Mouse (Mus musculus) liver, postnatal 0 days (tissue): ENCODE data around the gene Efr3b. TPM values are rescaled to one million over a fixed set of nuclear protein-coding genes. Genes with fewer than 3 reads are reported as not detected.

Source experiments
- ATAC-seq: fragments of 200-750 bp; cut with Nextera tagmentation; 2 replicates; pipeline ENCODE4 v1.8.0; 2017; ENCODE audit warnings: mild to moderate bottlenecking, moderate library complexity
- DNase-seq: peaks from one replicate; pipeline ENCODE4 v3.0.0-alpha.2; 2016
- H3K27ac ChIP-seq: fragments of 300-500 bp; sonication (generic); 2 replicates; pipeline ENCODE4 v1.5.1; 2014; ENCODE audit warnings: antibody characterized with exemption, moderate library complexity, mild to moderate bottlenecking, low read depth
- H3K27me3 ChIP-seq: fragments of 300-500 bp; sonication (generic); 2 replicates; pipeline ENCODE4 v1.6.1; 2014; ENCODE audit warnings: low read length, control low read depth, mixed read lengths; ENCODE audit not compliant: insufficient read depth
- H3K36me3 ChIP-seq: fragments of 300-500 bp; sonication (generic); replicated peaks from 2 replicates; pipeline ENCODE4 v1.6.1; 2014; ENCODE audit warnings: mild to moderate bottlenecking, control low read depth, low read length, moderate library complexity, mixed read lengths; ENCODE audit not compliant: insufficient read depth
- H3K4me1 ChIP-seq: fragments of 300-500 bp; sonication (generic); 2 replicates; pipeline ENCODE4 v1.6.1; 2014; ENCODE audit warnings: antibody characterized with exemption, mild to moderate bottlenecking, control low read depth; ENCODE audit not compliant: insufficient read depth
- H3K4me2 ChIP-seq: fragments of 300-500 bp; sonication (generic); 2 replicates; pipeline ENCODE4 v1.6.1; 2014; ENCODE audit warnings: low read depth, mild to moderate bottlenecking, low read length, moderate library complexity, mixed read lengths
- H3K4me3 ChIP-seq: fragments of 300-500 bp; sonication (generic); 2 replicates; pipeline ENCODE4 v1.5.1; 2014; ENCODE audit warnings: low read depth, low read length
- H3K9ac ChIP-seq: fragments of 300-500 bp; sonication (generic); replicated peaks from 2 replicates; pipeline ENCODE4 v1.6.1; 2014; ENCODE audit warnings: mild to moderate bottlenecking, moderate library complexity
- H3K9me3 ChIP-seq: fragments of 300-500 bp; sonication (generic); 2 replicates; pipeline ENCODE4 v1.6.1; 2016; ENCODE audit warnings: mild to moderate bottlenecking, control low read depth, low read length, mixed read lengths
- CTCF ChIP-seq: sonication (generic); IDR thresholded peaks from 2 replicates; pipeline ENCODE4 v1.5.1; 2016; ENCODE audit warnings: antibody characterized with exemption, low read depth
- EP300 ChIP-seq: IDR thresholded peaks from 2 replicates; pipeline ENCODE4 v1.6.1; 2016; ENCODE audit warnings: antibody characterized with exemption, low read depth, mild to moderate bottlenecking
- WGBS: fragments of 180-500 bp; shearing (Covaris S2); extraction: QIAGEN DNeasy Blood & Tissue Kit; methylation state at CpG from one replicate; pipeline ENCODE4 v1.1.7; 2014; ENCODE audit not compliant: insufficient replicate concordance; 5-methylcytosine and 5-hydroxymethylcytosine counted together
- polyA plus RNA-seq: library from polyadenylated mRNA; unstranded; fragments of >200 nt; fragmentation: Nextera tagmentation; extraction: Ambion mirVana; gene quantifications from 2 replicates; pipeline ENCODE4 v1.2.1, GENCODE M21; 2015

Gene Efr3b
- 0.04 and 0.05 TPM in 2 replicates for polyA plus RNA-seq

- H3K4me1 ChIP-seq: peaks cover 9% of the 10 kb centered on the region
- TF ChIP-seq EP300 (no peak), CTCF (no peak)
- H3K27ac ChIP-seq: no peak within 1 kb of the TSS
- WGBS: under 1% methylated on average over 60 of the region's 78 CpGs
- ATAC-seq: peak; percentile 88
- peak; percentile 71 for DNase-seq
- no peaks in the 10 kb centered on the region for H3K36me3 ChIP-seq
- H3K27me3 ChIP-seq: peaks cover 37% of the 10 kb centered on the region
- H3K9ac ChIP-seq: peak within 1 kb of the TSS; percentile 11
- no peaks in the 10 kb centered on the region for H3K9me3 ChIP-seq
- peak within 1 kb of the TSS; percentile 93 for H3K4me2 ChIP-seq
- H3K4me3 ChIP-seq: peak within 1 kb of the TSS; percentile 57
Measured at GRCm38 (mm10) chr12:4038061-4039041, at the start of gene Efr3b. Efr3b (minus strand) TSS chr12:4038915.

GRCm38 (mm10) chr12:4083441-4083840 is 44.7 kb upstream of the Efr3b start:
- H3K4me3 ChIP-seq: no peak overlapping the region
- no peak for TF ChIP-seq EP300
- no peak for TF ChIP-seq CTCF
- ATAC-seq: no peak
- H3K9ac ChIP-seq: no peak overlapping the region
- H3K27ac ChIP-seq: no peak overlapping the region
- no peaks in the 10 kb centered on the region for H3K27me3 ChIP-seq
- H3K9me3 ChIP-seq: no peaks in the 10 kb centered on the region
- peak overlapping the region; percentile 83; the same call in 1 of the 2 replicates for H3K4me2 ChIP-seq
- H3K4me1 ChIP-seq: no peaks in the 10 kb centered on the region
- H3K36me3 ChIP-seq: peaks cover 4% of the 10 kb centered on the region; the same call in 1 of the 2 replicates
- WGBS: 64% methylated on average over 8 of the region's 8 CpGs
- DNase-seq: no peak

DNA sequence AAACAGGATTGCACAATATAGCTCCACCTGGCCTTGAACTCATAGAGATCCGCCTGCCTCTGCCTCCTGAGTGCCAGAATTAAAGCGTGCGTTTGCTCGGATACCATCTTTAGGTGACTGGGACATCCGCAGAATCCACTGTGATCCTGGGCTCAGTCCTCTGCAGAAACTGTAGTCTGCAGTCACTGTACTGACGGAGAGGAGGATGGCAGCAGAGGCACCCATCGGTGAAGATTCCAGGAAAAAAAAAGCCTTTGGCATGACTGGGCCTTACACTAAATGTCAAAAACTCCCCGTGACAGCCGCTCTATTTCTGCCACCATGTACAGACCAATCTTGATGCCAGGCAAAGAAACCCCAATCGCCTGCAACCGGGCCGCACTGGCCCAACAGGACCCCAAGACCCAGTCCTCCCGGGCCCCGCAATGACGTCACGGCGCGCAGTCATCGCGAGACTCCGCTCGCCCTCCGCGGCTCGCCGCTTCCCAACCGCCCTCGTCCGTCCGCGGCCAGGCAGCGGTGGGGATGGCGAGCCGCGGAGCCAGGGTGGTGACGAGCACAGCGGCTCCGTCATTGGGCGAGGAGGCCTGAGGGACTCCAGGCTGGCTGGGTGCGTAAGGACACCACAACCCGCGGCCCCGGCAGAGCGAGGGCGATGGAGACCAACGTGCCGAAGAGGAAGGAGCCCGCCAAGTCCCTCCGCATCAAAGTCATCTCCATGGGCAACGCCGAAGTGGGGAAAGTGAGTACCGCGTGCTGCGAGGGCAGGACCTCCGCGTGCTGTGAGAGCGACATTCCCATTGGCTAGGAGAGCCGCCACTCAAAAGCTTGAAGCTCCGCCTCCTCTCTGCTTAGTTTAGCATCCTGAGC is 43.7 kb upstream of the Efr3b start, which contains the start of gene Dnajc27:
Gene Dnajc27, plus strand, starts transcription at position 452 of the 870 bp plus-strand sequence.
- Histone ChIP-seq H3K4me3 (peak within 1 kb of the TSS; percentile 51), H3K9ac (peak within 1 kb of the TSS; percentile 56), H3K27ac (peak within 1 kb of the TSS; percentile 78), H3K4me1 (no peaks in the 10 kb centered on the region), H3K36me3 (peaks cover 4% of the 10 kb centered on the region; the same call in 1 of the 2 replicates), H3K27me3 (no peaks in the 10 kb centered on the region), H3K9me3 (no peaks in the 10 kb centered on the region), H3K4me2 (peak within 1 kb of the TSS; percentile 83)
- TF ChIP-seq EP300 (no peak), CTCF (no peak)
- ATAC-seq: peak; percentile 96
- peak; percentile 91 for DNase-seq
- WGBS: 6% methylated on average over 58 of the region's 59 CpGs

DNA sequence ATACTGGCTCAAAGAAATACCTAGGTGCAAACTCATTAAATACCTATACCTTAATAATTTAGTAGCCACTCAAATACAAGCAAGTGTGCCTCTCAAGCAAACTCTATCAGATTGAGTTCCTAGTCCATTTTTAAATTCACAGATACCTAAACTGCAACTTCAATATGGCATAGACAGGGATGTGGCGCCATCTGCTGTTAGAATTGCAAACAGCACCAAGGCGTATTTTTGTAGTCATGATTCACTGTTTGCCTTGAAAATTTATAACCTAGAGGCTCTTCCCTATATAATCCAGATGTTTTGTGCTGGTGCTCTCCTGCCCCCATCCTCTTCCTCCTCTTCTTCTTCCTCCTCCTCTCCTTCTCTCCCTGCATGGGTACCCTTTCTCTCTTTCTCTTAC is 41.6 kb upstream of the Efr3b start:
- Histone ChIP-seq H3K9me3 (no peaks in the 10 kb centered on the region), H3K4me3 (no peak overlapping the region), H3K27ac (no peak overlapping the region), H3K27me3 (0 out of 2 replicates have a peak, but pooled peaks cover 2% of the 10 kb centered on the region), H3K9ac (no peak overlapping the region), H3K4me2 (no peak overlapping the region), H3K4me1 (no peaks in the 10 kb centered on the region), H3K36me3 (no peaks in the 10 kb centered on the region)
- WGBS: 0% methylated on average over 2 of the region's 2 CpGs
- DNase-seq: peak; percentile 81
- ATAC-seq: no peak
- TF ChIP-seq EP300 (no peak), CTCF (peak; percentile 90)

DNA sequence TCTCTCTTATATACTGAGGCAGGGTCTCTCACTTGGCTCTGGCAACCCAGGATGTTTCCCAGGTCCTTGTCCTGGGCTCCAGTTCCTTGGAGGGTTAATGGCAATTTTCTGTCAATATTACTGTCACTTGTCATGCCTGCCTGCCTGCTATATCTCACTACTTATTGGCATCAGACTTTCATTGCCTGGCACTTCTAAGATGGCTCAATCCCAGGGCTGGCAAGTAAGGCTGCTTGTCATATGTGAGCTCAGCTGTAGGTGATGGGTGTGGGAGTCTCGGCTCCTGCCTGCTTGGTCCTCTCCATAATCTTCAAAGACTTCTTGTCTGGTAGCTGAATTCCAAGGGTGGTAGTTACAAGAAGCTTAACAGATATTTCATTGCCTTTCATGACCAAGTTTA is 39.4 kb upstream of the Efr3b start:
- no peaks in the 10 kb centered on the region for H3K36me3 ChIP-seq
- no peaks in the 10 kb centered on the region for H3K9me3 ChIP-seq
- H3K9ac ChIP-seq: no peak overlapping the region
- H3K27ac ChIP-seq: no peak overlapping the region
- 52% methylated on average over 1 of the region's 1 CpGs for WGBS
- H3K27me3 ChIP-seq: 0 out of 2 replicates have a peak, but pooled peaks cover 2% of the 10 kb centered on the region
- no peak overlapping the region for H3K4me3 ChIP-seq
- no peak overlapping the region for H3K4me2 ChIP-seq
- TF ChIP-seq CTCF (no peak), EP300 (no peak)
- DNase-seq (no peak), ATAC-seq (no peak)
- H3K4me1 ChIP-seq: no peaks in the 10 kb centered on the region

DNA sequence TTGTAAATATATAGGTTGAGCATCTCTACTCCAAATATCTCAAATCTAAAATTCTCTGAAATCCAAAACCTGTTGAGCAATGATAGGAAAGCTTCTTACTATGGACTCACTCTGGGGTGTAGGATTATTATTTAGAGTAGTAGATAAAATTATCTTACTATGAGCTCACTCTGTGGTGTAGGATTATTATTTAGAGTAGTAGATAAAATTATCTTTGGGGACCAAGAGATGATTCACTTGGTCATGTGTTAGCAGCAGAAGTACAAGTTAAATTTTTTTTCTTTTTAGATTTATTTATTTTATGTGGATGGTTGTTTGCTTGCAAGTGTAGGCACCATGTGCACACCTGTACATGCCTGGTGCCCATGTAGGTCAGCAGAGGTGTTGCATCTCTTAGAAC is 37.7 kb upstream of the Efr3b start:
- ATAC-seq: no peak
- no peak for TF ChIP-seq EP300
- no peak for TF ChIP-seq CTCF
- Histone ChIP-seq H3K4me2 (no peak overlapping the region), H3K4me3 (no peak overlapping the region), H3K27ac (no peak overlapping the region), H3K36me3 (no peaks in the 10 kb centered on the region), H3K9me3 (no peaks in the 10 kb centered on the region), H3K27me3 (0 out of 2 replicates have a peak, but pooled peaks cover 2% of the 10 kb centered on the region), H3K9ac (no peak overlapping the region), H3K4me1 (no peaks in the 10 kb centered on the region)
- DNase-seq: no peak
